Mouse (Mus musculus) hindbrain, embryonic 10.5 days (tissue): ENCODE data around the gene Tchp. TPM values are rescaled to one million over a fixed set of nuclear protein-coding genes. Genes with fewer than 3 reads are reported as not detected.

ENCODE experiments used
- DNase-seq: peaks from one replicate; pipeline ENCODE4 v3.0.0-alpha.2; 2017; ENCODE audit warnings: low spot score
- H3K27ac ChIP-seq: fragments of 300-500 bp; sonication (generic); 2 replicates; pipeline ENCODE4 v1.5.1; 2016; ENCODE audit warnings: mild to moderate bottlenecking, moderate library complexity
- H3K27me3 ChIP-seq: fragments of 300-500 bp; sonication (generic); 2 replicates; pipeline ENCODE4 v1.6.1; 2016; ENCODE audit warnings: mild to moderate bottlenecking; ENCODE audit not compliant: poor library complexity, insufficient read depth, severe bottlenecking
- H3K36me3 ChIP-seq: fragments of 300-500 bp; sonication (generic); 2 replicates; pipeline ENCODE4 v1.6.1; 2016; ENCODE audit warnings: mild to moderate bottlenecking, moderate library complexity
- H3K4me1 ChIP-seq: fragments of 300-500 bp; sonication (generic); replicated peaks from 2 replicates; pipeline ENCODE4 v1.6.1; 2016; ENCODE audit warnings: mild to moderate bottlenecking
- H3K4me3 ChIP-seq: fragments of 300-500 bp; sonication (generic); 2 replicates; pipeline ENCODE4 v1.5.1; 2016; ENCODE audit warnings: mild to moderate bottlenecking, moderate library complexity
- H3K9me3 ChIP-seq: fragments of 300-500 bp; sonication (generic); 2 replicates; pipeline ENCODE4 v1.6.1; 2016; ENCODE audit warnings: mild to moderate bottlenecking, moderate library complexity
- WGBS: fragments of 180-500 bp; shearing (Covaris S2); methylation state at CpG from one replicate; pipeline ENCODE4 v1.1.7; 2016; 5-methylcytosine and 5-hydroxymethylcytosine counted together
- polyA plus RNA-seq: library from polyadenylated mRNA; unstranded; fragments of >200 nt; fragmentation: Nextera tagmentation; extraction: Ambion mirVana; gene quantifications from 2 replicates; pipeline ENCODE4 v1.2.1, GENCODE M21; 2016

Tchp gene
- polyA plus RNA-seq, 1 experiment from 2014 or later = 17.9 TPM

DNA sequence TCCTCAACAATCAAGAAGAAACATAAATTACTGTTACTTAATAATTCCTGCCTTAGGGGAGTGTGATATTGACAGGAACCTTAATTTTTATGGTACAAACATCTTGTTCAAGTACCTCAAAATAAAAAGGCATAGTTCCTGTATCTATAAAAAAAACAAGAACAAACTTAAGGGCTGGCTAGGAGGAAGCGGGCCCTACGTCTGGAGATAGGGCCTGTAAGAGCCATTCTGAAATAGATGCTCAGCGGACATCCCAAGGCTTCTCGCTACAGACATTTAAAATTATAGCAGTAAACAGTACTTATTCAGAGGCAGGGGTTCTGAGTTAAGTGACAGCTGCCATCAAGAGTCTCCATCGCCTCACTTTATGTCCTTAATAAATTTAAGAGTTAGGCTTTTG is 40.0 kb downstream of the Tchp start:
- DNase-seq = no peak
- Histone ChIP-seq H3K4me1 (no peaks in the 10 kb centered on the region), H3K4me3 (no peak overlapping the region), H3K27ac (no peak overlapping the region), H3K27me3 (no peaks in the 10 kb centered on the region), H3K36me3 (peaks cover 89% of the 10 kb centered on the region), H3K9me3 (no peaks in the 10 kb centered on the region)
- 94% methylated on average over 5 of the region's 5 CpGs for WGBS

DNA sequence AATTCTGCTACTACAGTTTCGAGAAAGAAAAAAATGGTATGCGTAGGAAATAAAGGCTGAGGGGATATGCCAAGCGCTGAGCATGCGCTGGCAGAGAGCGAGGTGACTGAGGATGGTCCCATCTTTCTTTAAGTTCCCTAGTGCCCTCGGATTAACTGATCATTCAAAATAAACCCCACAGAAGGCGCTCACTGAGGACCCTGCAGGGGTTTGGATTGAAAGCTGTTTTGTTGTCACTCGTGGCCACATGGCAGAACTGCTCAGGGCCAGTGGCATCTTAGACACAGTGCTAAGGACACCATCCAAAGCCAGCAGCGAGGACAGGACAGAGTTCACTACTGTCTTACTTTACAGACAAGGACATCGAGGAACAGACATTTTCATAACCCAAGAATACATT is 42.8 kb downstream of the Tchp start:
- no peak for DNase-seq
- Histone ChIP-seq H3K27me3 (no peaks in the 10 kb centered on the region), H3K4me3 (no peak overlapping the region), H3K4me1 (no peaks in the 10 kb centered on the region), H3K27ac (no peak overlapping the region), H3K36me3 (peaks cover 89% of the 10 kb centered on the region), H3K9me3 (no peaks in the 10 kb centered on the region)
- 86% methylated on average over 10 of the region's 10 CpGs for WGBS

DNA sequence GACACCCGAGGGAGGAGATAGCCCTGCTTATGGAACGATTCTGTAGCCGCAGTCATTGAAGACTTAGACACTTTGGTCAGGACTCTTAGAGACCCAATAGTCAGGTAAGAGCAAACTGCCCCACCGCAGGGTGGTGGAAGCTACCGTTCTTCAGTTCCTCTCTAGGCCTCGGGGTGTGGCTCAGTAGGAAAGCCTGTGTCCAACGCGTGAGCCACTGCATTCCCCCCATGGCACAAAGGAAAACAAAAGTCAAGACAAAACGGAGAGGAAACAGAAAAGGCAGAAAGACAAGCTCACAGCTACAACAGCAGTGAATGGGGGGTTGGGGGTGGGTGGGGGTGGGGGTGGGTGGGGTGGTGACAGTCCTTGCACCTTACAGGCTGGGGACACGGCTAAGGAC is 44.8 kb downstream of the Tchp start:
- no peak for DNase-seq
- WGBS = 93% methylated on average over 10 of the region's 10 CpGs
- Histone ChIP-seq H3K27me3 (no peaks in the 10 kb centered on the region), H3K9me3 (no peaks in the 10 kb centered on the region), H3K27ac (no peak overlapping the region), H3K36me3 (peaks cover 92% of the 10 kb centered on the region), H3K4me1 (no peaks in the 10 kb centered on the region), H3K4me3 (no peak overlapping the region)

DNA sequence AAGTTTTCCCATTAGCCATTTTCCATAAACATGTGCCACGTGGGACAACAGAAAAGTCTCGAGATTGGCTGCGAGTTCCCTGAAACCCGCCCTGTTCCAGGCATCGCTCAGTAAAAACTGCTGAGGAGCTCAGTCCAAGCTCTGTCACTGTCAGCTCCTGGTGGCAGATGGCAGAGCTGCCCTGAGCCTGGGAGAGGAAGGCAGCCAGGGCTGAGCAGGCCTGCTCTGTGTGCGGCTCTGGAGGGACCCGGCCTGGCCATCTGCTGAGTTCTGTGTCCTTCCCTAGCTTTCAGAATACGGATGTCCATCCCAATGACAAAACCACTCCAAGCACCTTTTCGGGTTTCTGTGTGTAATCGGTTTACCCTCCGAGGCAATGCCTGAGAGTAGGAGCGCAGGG is 45.8 kb downstream of the Tchp start:
- H3K4me3 ChIP-seq = no peak overlapping the region
- DNase-seq = no peak
- peak overlapping the region; percentile 29; the same call in 1 of the 2 replicates for H3K27ac ChIP-seq
- H3K9me3 ChIP-seq = no peaks in the 10 kb centered on the region
- peaks cover 93% of the 10 kb centered on the region for H3K36me3 ChIP-seq
- no peaks in the 10 kb centered on the region for H3K4me1 ChIP-seq
- WGBS = 88% methylated on average over 12 of the region's 12 CpGs
- no peaks in the 10 kb centered on the region for H3K27me3 ChIP-seq

DNA sequence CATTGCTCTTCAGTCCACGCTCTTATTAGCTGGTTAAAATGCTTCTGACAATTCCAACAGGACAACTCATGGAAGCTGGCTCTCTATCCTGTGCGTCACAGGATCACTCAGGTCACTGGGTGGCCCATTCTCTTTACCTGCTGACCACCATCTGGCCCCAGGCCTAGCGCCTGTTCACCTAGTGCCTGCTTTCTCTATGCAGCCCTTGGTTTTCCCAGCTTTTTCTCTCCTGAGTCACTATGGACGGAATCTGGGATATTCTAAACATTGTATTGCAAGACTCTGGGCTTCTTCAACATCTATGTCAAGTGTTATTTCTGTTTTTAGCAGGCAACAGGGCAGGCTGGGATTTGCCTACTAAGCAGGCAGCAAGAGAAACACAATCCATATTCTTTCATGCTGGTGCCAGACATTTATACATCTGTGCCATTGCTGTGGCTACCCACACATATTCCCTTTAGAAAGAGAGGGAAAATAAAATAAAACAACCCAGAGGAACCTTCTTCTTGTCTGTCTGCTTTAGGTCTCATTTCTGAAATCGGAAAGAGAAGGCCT is 52.1 kb downstream of the Tchp start:
- peaks cover 96% of the 10 kb centered on the region for H3K36me3 ChIP-seq
- H3K4me1 ChIP-seq = no peaks in the 10 kb centered on the region
- H3K4me3 ChIP-seq = no peak overlapping the region
- DNase-seq = no peak
- H3K9me3 ChIP-seq = no peaks in the 10 kb centered on the region
- no peak overlapping the region for H3K27ac ChIP-seq
- H3K27me3 ChIP-seq = no peaks in the 10 kb centered on the region
- WGBS = 91% methylated on average over 5 of the region's 5 CpGs

DNA sequence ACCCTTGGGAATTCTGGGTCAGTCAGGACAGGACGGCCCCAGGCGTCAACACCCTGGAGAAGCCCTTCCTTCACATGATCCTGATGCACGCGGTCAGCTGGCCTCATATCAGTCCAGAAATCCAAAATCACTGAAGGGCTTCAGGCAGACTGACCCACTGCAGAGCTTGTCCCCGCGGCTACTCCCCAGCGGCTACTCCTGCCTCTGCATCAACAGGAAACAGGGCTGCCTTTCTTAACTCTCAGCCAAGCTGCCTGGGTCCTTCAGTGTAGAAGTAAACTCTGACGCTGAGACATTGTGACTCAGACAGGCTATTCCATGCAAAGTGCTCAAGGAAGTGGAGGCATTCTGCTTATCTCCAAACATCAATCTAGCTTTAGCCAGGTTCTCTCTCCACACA is 54.4 kb downstream of the Tchp start:
- WGBS = 89% methylated on average over 8 of the region's 8 CpGs
- Histone ChIP-seq H3K4me1 (no peaks in the 10 kb centered on the region), H3K4me3 (no peak overlapping the region), H3K36me3 (peaks cover 95% of the 10 kb centered on the region), H3K27ac (no peak overlapping the region), H3K9me3 (no peaks in the 10 kb centered on the region), H3K27me3 (no peaks in the 10 kb centered on the region)
- no peak for DNase-seq

DNA sequence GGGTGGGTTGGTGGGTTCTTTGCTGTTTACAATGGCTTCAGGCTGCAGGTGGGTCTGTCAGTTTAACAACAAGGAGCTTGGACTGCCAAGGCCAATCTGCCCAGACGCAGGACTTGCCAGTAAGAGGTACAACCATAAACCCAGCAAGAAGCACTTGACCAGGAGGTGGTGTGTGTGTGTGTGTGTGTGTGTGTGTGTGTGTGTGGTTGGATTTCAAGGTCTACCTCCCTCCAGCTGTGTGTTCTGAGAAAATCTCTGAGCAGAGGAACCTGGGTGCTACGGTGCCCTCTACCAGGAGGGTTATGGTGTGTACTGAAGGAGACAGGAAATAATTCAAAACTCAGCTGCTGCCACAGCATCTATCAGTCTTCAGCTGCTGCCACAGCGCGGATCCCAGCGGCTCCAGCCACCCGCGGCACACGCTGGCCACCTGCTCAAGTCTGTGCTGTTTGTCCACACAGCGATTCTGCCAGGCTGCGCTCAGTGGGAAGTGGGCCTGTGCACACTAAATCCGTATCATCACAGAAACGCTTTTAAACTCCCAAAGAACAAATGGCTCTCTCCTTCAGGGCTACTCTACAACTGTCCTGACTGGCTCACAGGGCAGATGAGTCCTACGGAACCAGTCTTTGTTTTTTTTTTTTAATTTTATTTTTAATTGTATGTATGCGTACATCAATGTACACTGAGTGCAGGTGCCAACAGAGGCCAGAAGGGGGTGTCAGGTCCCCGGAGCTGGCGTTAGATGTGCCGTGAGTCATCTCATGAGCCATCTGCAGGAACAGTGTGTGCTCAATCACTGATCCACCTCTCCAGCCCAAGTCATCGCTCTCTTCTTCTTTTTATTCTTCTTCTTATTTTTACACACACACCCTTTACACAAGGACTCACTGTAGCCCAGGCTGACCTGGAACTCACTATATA is 57.5 kb downstream of the Tchp start:
- DNase-seq = no peak
- H3K4me1 ChIP-seq = 0 out of 2 replicates have a peak, but pooled peaks cover under 1% of the 10 kb centered on the region
- peaks cover 74% of the 10 kb centered on the region for H3K36me3 ChIP-seq
- H3K27ac ChIP-seq = no peak overlapping the region
- 92% methylated on average over 18 of the region's 18 CpGs for WGBS
- no peak overlapping the region for H3K4me3 ChIP-seq
- H3K9me3 ChIP-seq = no peaks in the 10 kb centered on the region
- H3K27me3 ChIP-seq = no peaks in the 10 kb centered on the region

DNA sequence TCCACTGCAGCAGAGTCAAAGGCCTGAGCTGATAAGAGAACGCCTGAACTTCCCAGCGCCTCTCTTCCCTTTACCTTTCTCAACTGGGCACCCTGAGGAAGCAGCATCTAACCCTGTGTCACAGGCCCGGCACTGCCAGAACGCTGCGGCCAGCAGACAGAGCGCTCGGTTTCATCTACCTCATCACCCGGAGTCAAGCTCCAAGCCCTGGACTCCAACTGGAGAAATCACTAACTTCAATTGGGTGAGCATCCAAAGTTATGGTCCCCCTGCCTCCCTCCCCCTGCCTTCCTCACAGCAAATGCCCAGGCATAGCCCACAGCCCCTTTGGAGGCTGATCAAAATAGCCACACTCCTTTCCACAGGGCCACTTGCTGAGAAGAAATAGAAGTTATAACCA is 59.1 kb downstream of the Tchp start:
- H3K4me3 ChIP-seq = no peak overlapping the region
- 90% methylated on average over 8 of the region's 8 CpGs for WGBS
- peaks cover 13% of the 10 kb centered on the region for H3K4me1 ChIP-seq
- no peaks in the 10 kb centered on the region for H3K9me3 ChIP-seq
- no peaks in the 10 kb centered on the region for H3K27me3 ChIP-seq
- H3K36me3 ChIP-seq = peaks cover 58% of the 10 kb centered on the region
- no peak for DNase-seq
- H3K27ac ChIP-seq = no peak overlapping the region

DNA sequence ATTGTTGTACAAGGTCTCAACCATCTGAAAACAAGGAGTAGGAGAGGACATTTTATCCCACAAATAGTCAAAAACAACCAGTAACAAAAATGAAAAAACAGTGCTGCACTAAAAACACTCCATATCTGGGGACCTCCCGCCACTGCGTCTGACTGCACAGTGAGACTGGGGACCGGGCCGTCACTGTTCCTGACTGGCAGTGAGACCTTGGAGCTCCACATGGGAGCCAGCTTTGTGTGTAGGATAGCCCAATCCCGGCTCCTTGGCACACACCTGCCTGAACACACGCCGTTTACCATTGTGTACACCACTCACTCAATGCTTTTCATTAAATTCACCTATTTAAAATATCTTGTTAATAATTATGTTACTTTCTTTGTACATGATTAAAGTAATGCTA is 59.6 kb downstream of the Tchp start:
- H3K4me3 ChIP-seq = no peak overlapping the region
- no peaks in the 10 kb centered on the region for H3K27me3 ChIP-seq
- no peak for DNase-seq
- H3K27ac ChIP-seq = no peak overlapping the region
- no peaks in the 10 kb centered on the region for H3K9me3 ChIP-seq
- 91% methylated on average over 7 of the region's 7 CpGs for WGBS
- H3K4me1 ChIP-seq = peaks cover 18% of the 10 kb centered on the region
- peaks cover 53% of the 10 kb centered on the region for H3K36me3 ChIP-seq

DNA sequence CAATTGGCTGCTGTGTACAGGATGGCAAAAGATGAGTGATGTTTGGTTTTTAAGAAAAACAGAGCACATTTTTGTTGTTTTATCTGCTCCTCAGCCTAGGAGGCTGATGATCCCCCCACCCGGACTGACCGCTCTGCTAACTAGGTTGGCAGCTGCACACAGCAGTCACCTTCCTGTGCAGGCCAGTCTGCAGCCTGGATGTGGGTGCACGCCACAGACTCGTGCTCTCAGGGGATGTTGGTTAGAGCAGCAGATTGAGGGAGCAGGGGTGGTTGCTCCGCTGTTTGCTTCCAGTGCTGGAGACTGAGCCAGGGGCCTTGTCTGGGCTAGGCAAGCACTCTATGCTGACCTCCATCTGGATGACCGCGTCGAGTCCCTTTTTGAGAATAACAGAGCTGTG is 62.2 kb downstream of the Tchp start:
- Histone ChIP-seq H3K9me3 (no peaks in the 10 kb centered on the region), H3K36me3 (peaks cover 27% of the 10 kb centered on the region), H3K4me3 (no peak overlapping the region), H3K4me1 (peaks cover 30% of the 10 kb centered on the region), H3K27me3 (no peaks in the 10 kb centered on the region), H3K27ac (no peak overlapping the region)
- 93% methylated on average over 8 of the region's 8 CpGs for WGBS
- no peak for DNase-seq

DNA sequence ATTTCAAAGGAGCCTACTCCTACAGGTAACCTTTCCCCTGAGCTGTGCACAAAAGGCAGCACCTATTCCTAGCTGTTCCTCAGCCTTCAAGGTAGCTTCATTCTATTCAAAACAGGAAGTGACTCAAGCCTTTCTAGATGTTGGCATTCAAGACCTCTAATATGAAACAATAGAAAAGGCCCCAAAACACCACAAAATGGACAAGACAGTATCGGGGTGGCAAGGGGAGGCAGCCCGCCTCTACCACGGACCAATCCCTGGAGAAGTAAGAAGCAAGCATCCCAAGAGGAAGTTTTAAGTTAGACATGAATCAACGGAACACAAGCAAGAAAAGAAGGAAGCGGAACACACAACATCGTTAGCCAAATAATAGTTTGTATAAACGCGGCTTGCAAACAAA is 64.2 kb downstream of the Tchp start:
- Histone ChIP-seq H3K36me3 (peaks cover 9% of the 10 kb centered on the region; the same call in 1 of the 2 replicates), H3K9me3 (no peaks in the 10 kb centered on the region), H3K4me1 (peaks cover 48% of the 10 kb centered on the region), H3K4me3 (peak overlapping the region; percentile 99), H3K27me3 (no peaks in the 10 kb centered on the region), H3K27ac (no peak overlapping the region)
- 83% methylated on average over 8 of the region's 8 CpGs for WGBS
- DNase-seq = no peak
